Mouse (Mus musculus) cerebellum, adult 18-20 months (tissue): ENCODE data around the gene Mmp21.
"Not testable (repeated sequence)": the region's sequence is repeated elsewhere in the genome, so short reads cannot be mapped to it uniquely, and the experiment has no call there.

ENCODE experiments used
- DNase-seq, 2 experiments: peaks; one replicate each; pipeline ENCODE4 v3.0.0; 2021

Mmp21 gene

DNA sequence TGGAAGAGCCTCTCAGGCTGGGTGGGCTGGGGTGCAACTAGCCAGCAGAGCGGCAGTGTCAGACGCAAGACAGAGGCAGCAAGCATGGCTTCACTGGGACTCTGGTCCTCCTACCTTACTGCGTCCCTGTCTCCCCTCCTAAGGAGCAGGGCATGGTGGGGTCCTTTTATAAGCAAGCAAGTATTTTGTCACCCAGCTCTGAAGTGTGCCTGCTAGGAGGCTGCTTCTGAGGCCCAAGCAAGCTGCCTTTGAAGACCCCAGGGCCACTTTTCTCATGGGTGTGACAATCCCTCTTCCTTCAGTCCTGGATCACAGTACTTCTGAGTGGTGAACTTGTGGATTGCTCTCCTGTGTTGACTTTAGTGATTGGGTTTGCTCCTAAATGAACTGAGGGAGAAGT is at the start of gene Mmp21:
Gene Mmp21, minus strand, starts transcription at position 101 of the 400 bp plus-strand sequence.
- no peak for DNase-seq

DNA sequence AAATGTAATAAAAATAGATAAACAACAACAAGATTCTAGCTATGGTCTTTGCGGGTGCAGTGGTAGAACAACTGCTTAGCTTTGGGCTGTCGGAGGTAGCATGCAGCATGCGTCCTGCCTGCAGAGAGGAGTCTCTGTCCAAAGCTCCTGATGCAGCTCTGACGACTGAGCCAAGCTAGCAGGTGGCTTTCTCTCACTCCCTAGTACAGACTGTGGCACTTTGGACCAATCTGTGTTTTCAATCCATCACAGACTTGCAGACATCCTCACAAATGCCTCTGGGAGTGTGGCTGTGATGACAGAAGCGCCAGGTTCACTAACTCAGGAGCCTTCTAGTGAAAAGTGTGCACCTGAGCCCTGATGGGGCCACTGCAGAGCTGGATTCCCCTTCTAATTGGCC is 49.5 kb upstream of the Mmp21 start:
- DNase-seq: peak; percentile 50 to 61

DNA sequence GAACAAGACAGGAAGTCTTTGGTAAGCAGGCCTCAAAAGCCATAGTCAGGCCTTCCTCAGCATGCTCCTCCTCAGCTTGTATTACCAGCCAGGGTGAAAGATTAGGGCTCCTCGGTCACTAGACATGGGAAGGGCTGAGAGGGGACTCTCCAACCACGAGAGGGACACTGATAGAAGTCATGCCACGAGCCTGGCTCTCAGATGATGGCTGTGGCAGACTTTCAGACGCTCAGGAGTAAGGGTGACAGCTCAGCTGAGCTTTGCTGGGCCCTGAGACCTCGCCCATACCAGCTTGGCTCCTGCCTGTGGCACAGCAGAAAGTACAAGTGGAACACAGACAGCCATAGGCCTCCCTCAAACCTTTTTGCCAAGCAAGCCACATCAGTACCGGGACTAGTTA is 47.2 kb upstream of the Mmp21 start:
- no peak for DNase-seq

DNA sequence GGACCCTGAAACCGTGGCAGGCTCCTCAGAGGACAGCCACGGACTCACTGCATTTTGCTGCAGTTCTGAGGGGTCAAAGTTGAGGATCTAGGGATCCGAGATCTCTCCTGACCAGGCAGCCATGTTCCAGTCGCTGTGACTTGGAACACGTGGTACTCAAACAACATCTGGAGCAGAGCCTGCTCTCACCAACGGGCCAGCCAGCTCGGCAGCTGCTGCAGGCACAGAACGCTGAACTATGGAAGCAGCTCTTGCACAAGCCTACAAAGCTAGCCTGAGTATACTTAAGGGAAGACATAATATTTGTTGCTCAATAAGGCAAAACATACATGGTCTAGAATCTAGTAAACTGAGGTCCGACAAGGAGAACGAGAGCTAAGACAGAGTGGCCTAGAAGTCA is 45.7 kb upstream of the Mmp21 start:
- no peak for DNase-seq

DNA sequence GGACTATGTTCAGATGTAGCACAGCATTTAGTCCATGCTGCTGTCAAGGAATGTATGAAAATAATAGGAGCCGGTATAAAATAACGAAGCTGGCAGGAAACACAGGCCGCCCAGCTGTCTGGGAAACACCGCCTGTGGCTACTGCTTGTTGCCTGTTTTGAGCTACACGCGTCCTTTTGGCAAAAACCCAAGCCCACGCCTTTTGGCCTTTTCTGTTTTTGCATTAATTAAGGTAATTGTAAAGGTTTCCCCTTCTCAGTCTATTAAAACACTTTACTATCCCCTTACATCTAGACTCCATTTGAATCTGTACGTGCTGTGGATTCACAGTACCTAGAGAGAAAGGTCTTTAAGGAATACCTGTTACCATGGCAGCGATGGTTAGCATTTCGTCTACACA is 45.0 kb upstream of the Mmp21 start:
- no peak for DNase-seq

DNA sequence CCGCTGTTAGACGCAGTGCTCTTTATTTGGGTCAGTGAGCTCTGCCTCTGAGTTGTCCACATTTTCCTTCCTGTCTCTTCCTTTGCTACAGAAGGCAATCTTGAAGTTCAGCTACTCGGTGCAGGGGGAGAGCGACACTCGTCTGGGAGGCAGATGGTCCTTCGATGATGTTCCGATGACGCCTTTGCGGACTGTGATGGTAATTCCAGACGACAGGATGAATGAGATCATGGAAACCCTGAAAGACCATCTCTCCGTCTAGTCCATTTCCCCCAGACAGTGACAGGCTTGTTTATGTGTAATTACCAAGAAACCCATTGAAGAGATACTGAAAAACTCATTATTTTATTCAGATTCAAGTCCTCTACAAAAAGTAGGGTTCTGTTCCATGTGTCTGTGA is 40.8 kb upstream of the Mmp21 start:
- DNase-seq: no peak

DNA sequence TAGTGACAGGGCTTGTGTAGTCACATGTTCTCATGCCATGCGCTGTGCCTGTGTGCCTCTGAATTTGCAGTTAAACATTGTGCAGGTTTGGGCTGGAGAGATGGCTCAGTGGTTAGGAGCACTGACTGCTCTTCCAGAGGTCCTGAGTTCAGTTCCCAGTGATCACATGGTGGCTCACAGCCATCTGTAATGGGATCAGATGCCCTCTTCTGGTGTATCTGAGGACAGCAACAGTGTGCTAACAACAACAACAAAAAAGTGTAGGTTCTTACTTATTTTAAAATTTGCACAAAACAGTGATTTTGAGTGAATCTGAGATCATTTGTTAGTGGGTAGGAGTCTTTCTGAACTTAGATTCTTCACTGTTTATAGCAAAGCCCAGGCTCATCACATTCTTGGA is 38.7 kb upstream of the Mmp21 start:
- no peak for DNase-seq

DNA sequence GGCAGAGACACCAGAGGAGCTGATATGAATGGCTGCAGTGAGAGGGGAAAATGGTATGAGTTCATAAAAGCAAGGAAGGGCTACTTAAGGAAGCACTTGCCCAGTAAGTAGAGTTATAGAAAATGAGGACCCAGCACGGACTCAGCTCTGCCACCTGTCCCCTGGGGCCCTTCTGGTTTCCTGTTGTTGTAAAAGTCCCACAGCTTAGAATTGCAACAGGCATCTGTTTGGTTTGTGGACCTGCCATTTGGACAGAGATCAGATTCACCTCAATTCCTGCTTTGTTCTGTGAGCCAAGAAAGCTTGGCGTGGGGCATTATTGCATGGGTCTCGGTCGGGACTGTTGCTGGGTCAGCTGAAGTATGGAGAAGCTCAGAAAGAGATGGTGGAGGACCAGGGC is 35.5 kb upstream of the Mmp21 start:
- no peak for DNase-seq

DNA sequence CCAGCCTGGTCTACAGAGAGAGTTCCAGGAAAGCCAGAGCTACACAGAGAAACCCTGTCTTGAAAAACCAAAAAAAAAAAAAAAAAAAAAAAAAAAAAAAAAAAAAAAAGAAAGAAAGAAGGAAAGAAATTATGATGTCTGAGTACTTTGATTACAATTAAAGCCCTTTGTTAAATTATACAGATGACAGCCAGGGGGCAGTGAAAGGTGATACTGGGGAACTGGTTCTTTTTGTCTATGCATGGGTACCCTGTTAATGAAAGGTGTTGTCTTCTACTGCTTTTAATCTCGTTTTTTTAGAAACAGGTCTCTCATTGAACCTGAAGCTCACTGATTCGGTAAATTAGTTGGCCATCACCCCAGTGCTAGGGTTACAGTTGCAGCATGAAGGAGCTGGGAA is 27.4 kb upstream of the Mmp21 start:
- peak; percentile 21 to 30 for DNase-seq

DNA sequence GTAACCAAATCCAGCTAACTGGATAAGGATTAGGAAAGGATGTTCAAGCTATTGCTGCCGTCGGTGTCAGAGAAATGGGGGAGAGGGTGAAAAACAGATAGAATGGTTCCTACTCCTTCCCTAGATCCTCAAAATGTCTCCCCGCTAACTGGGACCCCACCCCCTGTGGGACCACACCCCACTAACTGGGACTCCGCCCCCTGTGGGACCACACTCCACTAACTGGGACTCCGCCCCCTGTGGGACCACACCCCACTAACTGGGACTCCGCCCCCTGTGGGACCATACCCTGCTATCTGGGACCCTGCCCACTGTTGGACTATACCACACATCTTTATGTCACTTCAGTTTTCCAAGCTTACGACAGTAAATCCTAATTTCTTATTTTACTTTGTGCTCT is 24.0 kb upstream of the Mmp21 start:
- no peak for DNase-seq

DNA sequence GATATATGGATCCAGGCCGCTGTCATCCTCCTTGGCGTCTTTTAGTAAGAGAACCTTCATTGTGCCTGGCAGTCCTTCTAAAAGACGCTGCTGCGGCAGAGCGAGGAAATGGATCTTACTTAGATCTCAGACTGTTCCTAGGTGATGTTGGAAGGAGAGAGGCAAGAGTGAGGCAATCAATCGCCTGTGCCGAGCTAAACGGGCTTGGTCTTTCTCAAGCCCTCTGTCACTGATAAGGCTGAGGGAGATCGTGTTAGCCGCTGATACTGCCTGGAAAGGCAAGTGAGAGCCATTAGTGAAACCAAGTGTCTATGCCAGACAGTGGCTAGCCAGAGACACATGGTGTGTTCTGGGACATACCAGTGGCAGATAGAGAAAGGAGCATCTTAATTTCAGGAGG is 22.5 kb upstream of the Mmp21 start:
- DNase-seq: no peak

DNA sequence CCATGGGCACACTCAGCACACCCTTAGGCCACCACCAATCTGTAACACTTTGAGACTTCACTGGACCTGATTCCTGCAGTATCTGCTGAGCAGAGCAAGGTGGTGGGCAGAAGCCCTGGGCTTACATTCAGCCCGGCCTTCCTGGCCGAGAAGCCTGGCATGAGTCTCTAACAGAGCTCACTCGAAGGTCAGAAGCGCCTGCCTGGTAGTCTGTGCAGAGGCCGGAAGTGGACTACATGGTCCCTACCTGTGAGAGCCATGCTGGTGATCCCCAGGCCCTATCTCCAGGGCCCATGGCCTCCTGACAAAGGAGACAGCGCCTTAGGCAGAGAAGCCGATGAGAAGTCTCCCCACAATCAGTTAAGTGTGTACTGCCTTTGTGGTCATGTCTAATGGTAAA is 21.5 kb upstream of the Mmp21 start:
- no peak for DNase-seq

DNA sequence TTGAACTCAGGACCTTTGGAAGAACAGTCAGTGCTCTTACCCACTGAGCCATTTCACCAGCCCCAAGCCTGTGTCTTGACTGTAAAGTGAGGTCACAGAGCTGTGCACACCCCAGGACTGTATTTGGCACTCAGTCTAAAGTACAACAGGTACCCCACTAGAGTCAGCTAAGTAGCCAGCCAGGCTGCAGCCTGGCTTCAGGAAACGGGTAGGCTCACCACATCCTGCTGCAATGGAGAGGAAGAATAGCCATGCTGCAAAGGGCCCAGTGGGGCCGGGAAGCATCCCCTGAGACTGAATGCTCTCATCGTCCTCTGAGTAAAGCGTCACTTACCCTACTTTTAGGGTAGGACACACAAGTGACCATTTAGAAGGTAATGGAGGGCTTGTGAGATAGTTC is 20.0 kb upstream of the Mmp21 start:
- no peak for DNase-seq

DNA sequence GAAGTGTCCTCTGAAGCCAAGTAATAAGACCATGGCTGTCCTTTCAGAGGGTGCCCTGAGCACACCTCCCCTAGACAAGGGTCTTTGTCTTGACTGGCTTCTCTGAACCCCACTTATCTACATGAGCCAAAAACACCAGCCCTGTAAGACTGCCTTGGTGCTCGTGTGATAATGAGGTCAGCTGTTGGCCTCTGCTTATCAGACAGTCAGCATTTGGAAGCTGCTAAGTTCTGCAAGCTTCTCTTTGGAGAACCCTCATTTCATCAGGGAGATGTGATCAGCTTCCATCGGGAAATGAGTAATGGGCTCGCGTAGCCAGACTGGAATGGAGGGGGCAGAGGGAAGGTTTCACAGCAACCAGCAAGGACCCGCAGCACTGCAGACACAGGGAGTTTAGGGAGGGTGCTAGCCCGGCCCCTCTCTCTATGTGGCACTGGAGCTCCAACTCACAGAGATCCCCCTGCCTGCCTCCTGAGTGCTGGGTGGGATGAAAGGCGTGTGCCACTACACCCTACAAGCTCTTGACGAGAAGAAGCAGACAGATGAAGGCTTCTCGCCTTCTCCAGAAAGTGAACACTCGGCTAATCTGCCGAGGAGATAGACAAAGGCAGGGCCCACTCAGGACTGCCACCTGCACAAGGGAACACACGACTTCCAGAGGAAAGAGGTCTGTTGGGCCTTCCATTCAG is 18.3 kb upstream of the Mmp21 start:
- no peak for DNase-seq

DNA sequence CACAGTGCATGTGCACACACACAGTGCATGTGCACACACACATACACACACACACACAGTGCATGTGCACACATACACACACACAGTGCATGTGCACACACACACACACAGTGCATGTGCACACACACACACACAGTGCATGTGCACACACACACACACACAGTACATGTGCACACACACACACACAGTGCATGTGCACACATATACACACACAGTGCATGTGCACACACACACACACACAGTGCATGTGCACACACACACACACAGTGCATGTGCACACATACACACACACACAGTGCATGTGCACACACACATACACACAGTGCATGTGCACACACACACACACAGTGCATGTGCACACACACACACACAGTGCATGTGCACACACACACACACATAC is 5.8 kb upstream of the Mmp21 start:
- not testable (repeated sequence) for DNase-seq

DNA sequence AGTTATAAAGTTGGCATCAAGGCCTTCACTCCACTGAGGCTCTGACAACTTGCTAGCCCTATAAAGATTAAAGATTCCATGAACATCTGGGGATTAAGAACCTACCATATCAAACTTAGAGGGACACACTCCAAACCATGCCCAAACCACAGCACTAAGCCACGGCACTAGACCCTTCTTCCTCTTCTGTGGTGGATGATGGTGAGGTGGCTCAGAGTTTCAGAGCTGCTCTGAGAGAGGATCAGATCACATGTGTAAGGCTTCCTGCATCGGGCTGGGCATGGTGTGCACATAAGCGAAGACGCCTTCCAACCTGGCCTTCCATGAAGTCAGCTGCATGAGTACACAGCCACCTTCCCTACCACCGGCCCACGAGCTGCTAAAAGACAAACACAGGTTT is 4.8 kb upstream of the Mmp21 start:
- no peak for DNase-seq

DNA sequence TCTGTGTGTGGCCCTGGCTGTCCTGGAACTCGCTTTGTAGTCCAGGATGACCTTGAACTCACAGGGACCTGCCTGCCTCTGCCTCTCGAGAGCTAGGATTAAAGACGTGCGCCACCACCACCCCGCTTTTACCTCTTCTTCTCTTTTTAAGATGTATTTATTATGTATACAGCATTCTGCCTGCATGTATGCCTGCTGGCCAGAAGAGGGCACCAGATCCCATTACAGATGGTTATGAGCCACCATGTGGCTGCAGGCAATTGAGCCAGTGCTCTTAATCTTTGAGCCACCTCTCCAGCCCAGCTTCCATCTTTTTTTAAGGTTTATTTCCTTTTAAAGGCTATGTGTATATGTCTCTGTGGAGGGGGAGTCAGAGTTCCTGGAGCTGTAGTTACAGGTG is 4.2 kb upstream of the Mmp21 start:
- no peak for DNase-seq

DNA sequence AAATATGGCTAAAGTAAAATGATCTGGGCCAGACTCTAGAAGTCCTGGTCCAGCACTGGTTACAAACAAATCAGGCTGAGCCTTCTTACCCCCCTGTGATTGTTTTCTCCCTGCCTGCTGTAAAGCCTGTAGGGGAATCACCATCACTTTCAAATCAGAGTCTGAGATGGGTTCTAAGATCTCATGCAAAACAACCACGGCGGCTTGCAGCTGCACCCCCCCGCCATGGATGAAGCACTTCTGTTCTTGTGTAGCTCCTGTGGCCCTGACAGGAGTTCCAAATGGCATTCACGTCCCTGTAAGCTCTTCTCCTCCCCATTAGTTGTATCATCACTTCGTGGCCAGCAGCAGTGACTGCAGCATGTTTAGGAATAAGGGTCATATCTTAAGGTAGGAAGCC is 3.8 kb upstream of the Mmp21 start:
- DNase-seq: no peak

DNA sequence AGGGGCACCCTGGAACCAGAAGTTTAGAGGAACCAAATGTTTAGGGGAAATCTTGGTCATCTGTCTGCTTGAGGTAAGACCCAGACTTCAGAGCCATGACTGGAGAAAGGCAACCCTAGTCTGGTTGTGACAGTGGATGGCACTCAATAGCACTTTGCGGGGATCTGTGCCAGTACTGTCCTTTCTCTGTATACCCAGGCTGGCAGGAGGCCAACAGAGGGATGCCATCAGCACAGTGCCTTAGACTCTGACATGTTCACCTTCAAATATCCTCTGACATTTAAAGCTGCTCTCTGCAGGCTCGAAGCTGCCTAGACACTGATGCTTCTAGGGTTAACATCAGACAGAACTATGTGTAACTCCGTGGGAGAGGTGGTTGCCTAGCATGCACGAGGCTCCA is 422 bp downstream of the Mmp21 start:
- peak; percentile 49 to 60 for DNase-seq

DNA sequence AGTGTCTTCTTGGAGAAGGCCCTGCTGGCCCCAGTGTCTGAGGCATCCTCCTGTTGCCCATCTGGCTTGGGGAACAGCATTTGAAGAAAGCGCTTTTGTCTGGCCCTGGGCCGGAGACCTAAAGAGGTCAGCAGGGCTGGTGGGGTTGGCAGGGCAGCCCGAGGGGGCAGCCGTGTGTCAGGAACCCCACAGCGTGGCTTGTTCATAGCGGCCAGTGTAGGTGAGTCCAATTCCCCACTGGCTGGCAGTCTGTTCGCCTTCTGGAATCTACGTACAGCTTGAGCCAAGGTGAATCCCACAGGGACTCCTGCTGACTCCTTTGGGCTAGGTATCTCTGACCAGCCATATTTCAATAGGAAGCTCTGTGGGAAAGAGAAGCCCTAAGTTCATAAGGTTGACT is 1.1 kb downstream of the Mmp21 start:
- DNase-seq: peak; percentile 70 to 73

DNA sequence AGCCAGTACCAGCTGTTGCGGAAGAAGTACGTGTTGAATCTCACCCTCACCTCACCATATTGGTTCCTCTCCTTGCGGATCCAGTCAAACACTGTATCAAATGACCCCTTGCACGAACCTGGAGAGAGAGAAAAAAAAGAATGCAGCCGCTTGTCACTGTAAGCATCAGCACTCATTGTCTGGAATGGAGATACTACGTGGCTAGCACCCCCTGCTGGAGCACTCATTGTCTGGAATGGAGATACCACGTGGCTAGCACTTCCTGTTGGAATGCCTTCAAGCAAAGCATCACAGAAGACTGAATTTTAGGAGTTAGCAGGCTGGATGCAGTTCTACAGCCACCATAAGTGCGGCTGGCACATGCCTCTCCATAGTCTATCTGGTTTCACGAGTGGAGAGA is 3.9 kb downstream of the Mmp21 start:
- no peak for DNase-seq

DNA sequence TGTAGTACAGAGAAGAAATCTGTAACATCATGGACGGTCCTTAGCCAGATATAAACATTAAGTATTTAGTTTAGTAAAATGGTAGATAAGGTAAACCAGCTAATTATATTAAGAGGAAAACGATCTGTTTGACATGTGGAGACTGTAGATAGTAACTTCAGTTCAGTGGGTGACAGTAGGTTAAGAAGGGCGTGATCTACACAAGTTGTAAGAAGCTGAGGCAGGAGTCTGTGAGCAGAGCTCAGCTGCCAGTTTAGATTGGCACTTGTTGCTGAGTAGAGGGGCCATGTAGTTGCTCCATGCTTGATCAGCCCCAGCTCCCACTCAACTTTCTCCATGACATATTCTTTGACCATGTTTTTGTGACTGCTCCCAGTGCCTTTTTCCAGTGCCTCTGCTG is 9.0 kb downstream of the Mmp21 start:
- no peak for DNase-seq

DNA sequence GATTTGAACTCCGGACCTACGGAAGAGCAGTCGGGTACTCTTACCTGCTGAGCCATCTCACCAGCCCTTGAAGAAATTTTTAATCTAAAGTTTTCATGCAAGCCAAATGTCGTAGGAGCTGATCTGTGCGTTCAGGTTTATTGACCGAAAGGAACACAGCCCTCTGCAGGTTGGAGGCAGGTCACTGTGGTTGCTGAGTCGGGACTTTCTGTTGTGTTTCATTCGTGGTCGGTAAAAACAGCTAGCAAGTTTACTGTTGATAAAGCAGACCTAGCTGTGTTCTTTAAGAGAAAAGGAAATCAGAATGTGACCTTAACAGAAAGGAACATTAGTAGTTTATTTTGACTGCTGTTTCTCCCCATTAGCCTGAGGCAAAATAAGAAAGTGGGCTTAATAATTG is 9.9 kb downstream of the Mmp21 start:
- no peak for DNase-seq

DNA sequence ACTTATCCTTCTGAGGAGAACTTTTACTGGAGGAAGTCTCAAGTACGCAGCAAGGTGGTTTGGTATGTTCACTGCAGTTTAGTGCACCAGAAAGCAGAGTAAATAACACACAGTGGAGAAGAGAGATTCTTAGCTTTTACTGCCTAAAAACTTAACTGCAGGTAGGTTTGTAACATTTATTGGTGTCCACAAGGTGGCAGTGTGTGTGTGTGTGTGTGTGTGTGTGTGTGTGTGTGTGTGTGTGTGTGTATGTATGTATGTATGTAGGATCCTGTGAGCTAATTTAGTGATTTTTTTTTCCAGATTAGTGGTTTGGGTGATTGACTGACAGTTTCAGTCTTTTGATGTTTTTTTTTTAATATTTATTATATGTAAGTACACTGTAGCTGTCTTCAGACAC is 10.8 kb downstream of the Mmp21 start:
- no peak for DNase-seq

DNA sequence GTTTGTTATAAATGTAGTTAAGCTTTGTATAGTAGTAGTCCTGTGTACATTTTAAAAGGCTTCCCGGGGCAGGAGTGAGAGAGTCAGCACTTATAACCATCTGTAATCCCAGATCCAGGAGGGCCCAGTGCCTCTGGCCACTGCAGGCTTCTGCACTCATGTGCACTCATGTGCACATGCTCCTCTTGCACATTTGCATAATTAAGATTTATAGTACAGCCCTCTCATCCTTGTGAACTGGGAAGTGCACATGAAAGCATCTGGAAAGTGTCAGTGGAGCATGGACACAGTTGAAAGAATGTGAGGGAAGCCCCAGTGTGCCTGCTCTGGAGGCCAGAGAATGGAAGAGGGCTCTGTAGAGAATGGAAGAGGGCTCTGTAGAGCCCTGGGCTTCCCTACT is 17.4 kb downstream of the Mmp21 start:
- no peak for DNase-seq

DNA sequence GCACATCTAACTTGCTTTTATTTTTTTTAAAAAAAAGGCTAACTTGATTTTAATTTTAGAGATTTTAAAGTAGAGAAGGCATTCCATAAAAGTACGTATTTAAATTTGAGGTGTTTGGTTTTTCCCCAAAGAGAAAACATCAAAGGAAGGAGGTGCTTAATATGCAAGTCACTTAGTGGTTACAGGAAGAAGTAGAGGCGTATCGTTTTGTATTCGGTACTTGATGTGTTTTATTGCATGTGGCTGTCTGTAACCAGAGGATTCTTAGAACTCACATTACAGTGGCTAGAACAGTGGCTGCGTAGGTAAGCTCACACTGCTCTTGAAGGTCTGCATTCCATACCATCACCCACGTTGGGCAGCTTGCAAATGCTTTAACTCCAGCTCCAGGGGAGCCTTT is 34.1 kb downstream of the Mmp21 start:
- DNase-seq: no peak
